14 mouse cellular contexts compared by ENCODE assay signal in genomic region chr1:117299232-117299631, GRCm38 (mm10).
"Had no signal": no experiment of that assay in that cellular context is flagged by ENCODE, and none has a peak within 500 bp of the region (broad histone marks: within the 10 kb centered on the region; RNA-seq: fewer than 3 reads in every experiment).

No protein-coding gene starts in this region.

- DNase-seq: gastrocnemius, postnatal 14 days; gastrocnemius, postnatal 36 days; heart, adult 11 months; heart, adult 2 months; heart, postnatal 14 days; heart, postnatal 36 days; kidney, adult 11 months; kidney, adult 2 months; kidney, adult 9 months; kidney, postnatal 14 days; kidney, postnatal 36 days; layer of hippocampus, adult 9-11 months; layer of hippocampus, postnatal 36 days; left cerebral cortex, postnatal 4 days had no signal
